Mouse (Mus musculus) midbrain, embryonic 16.5 days (tissue): ENCODE data around the gene Cnppd1. TPM values are rescaled to one million over a fixed set of nuclear protein-coding genes. Genes with fewer than 3 reads are reported as not detected.

ENCODE experiments used
- ATAC-seq: fragments of 200-750 bp; cut with Nextera tagmentation; 2 replicates; pipeline ENCODE4 v1.8.0; 2017; ENCODE audit warnings: moderate TSS enrichment
- H3K27ac ChIP-seq: fragments of 300-500 bp; sonication (generic); 2 replicates; pipeline ENCODE4 v1.5.1; 2014; ENCODE audit warnings: mild to moderate bottlenecking, low read length, mixed read lengths
- H3K27me3 ChIP-seq: fragments of 300-500 bp; sonication (generic); 2 replicates; pipeline ENCODE4 v1.6.1; 2014; ENCODE audit warnings: low read depth, low read length, mixed read lengths; ENCODE audit not compliant: control insufficient read depth, insufficient read depth
- H3K36me3 ChIP-seq: fragments of 300-500 bp; sonication (generic); 2 replicates; pipeline ENCODE4 v1.6.1; 2014; ENCODE audit warnings: mild to moderate bottlenecking, low read length, moderate library complexity, mixed read lengths; ENCODE audit not compliant: control insufficient read depth, insufficient read depth
- H3K4me1 ChIP-seq: fragments of 300-500 bp; sonication (generic); 2 replicates; pipeline ENCODE4 v1.6.1; 2014; ENCODE audit warnings: mild to moderate bottlenecking, low read length, mixed read lengths; ENCODE audit not compliant: control insufficient read depth, insufficient read depth
- H3K4me2 ChIP-seq: fragments of 300-500 bp; sonication (generic); 2 replicates; pipeline ENCODE4 v1.6.1; 2014; ENCODE audit warnings: mild to moderate bottlenecking, low read length, mixed read lengths
- H3K4me3 ChIP-seq: fragments of 300-500 bp; sonication (generic); 2 replicates; pipeline ENCODE4 v1.5.1; 2014; ENCODE audit warnings: low read depth, mild to moderate bottlenecking, low read length, moderate library complexity, mixed read lengths
- H3K9ac ChIP-seq: fragments of 300-500 bp; sonication (generic); 2 replicates; pipeline ENCODE4 v1.6.1; 2014; ENCODE audit warnings: low read depth, low read length, mixed read lengths
- H3K9me3 ChIP-seq: fragments of 300-500 bp; sonication (generic); replicated peaks from 2 replicates; pipeline ENCODE4 v1.6.1; 2014; ENCODE audit warnings: mild to moderate bottlenecking, low read length, mixed read lengths; ENCODE audit not compliant: control insufficient read depth, poor library complexity, severe bottlenecking
- WGBS: fragments of 180-500 bp; shearing (Covaris S2); extraction: QIAGEN DNeasy Blood & Tissue Kit; methylation state at CpG from one replicate; pipeline ENCODE4 v1.1.7; 2014; 5-methylcytosine and 5-hydroxymethylcytosine counted together
- polyA plus RNA-seq: library from polyadenylated mRNA; unstranded; fragments of >200 nt; fragmentation: Nextera tagmentation; extraction: Ambion mirVana; gene quantifications from 2 replicates; pipeline ENCODE4 v1.2.1, GENCODE M21; 2015

Cnppd1 gene
- polyA plus RNA-seq, 1 experiment from 2014 or later: 54.0 TPM

DNA sequence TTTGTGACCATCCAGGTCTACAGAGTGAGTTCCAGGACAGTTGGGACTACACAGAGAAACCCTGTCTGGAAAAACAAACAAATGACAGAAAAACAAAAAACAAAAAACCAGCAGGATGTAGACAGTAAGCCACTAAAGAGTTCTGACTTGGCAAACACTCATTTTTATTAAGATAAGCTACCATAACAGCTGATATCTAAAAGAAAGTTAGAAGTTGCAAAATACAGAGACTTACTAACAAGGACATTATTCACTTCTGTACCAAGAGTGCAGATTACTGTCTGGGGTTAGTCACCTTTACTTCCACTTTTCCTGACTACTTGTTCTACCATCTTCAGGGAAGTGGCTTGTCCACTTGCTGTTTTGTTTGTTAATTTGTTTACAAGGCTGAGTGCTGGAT lies 16.5 kb upstream of the Cnppd1 start:
- Histone ChIP-seq H3K27me3 (no peaks in the 10 kb centered on the region), H3K4me2 (no peak overlapping the region), H3K4me3 (no peak overlapping the region), H3K36me3 (no peaks in the 10 kb centered on the region), H3K9me3 (no peaks in the 10 kb centered on the region), H3K27ac (no peak overlapping the region), H3K9ac (no peak overlapping the region), H3K4me1 (no peaks in the 10 kb centered on the region)
- ATAC-seq: no peak

DNA sequence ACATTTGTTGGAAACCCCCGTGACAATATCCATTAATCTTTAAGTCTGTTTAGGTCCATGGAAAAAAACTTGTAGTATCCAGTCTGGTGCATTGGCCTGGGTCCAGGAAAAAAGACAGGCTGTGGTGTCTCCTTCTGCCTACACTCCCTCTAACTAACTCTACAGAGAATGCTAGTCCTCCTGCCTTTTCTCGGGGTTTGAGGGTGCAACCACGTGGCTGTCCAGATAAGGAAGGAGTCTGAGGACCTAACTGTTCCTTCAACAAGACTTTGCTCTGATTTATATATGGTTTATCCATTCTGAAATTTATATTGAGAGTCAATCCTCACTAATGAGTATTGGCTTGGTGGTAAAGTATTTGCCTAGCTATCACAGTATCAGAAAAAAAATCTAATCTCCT lies 13.3 kb upstream of the Cnppd1 start:
- H3K4me3 ChIP-seq: no peak overlapping the region
- 68% methylated on average over 3 of the region's 3 CpGs for WGBS
- H3K36me3 ChIP-seq: no peaks in the 10 kb centered on the region
- ATAC-seq: no peak
- no peaks in the 10 kb centered on the region for H3K27me3 ChIP-seq
- H3K9ac ChIP-seq: no peak overlapping the region
- no peak overlapping the region for H3K4me2 ChIP-seq
- no peaks in the 10 kb centered on the region for H3K4me1 ChIP-seq
- H3K9me3 ChIP-seq: no peaks in the 10 kb centered on the region
- H3K27ac ChIP-seq: no peak overlapping the region

DNA sequence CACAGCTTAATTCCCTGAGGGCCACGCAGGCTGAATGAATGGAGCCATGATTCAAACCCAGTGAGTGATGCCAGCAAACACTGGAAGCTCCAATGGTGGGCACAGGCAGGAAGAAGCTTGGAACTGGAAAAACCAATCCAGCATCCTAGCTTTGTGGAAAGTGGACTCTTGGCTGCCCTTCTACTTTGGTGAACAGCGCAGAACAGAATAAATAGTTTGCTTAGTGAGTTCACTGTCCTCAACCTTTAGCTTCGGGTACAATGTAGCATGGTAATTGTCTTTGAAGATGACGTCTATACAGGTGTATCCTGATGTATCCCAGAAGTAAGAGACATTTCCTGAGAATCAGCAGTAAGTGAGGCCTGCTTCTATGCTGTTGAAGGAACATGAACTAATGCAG lies 6.2 kb upstream of the Cnppd1 start:
- no peak overlapping the region for H3K27ac ChIP-seq
- H3K9ac ChIP-seq: no peak overlapping the region
- no peaks in the 10 kb centered on the region for H3K9me3 ChIP-seq
- peaks cover 9% of the 10 kb centered on the region for H3K4me1 ChIP-seq
- no peak overlapping the region for H3K4me2 ChIP-seq
- no peak for ATAC-seq
- no peak overlapping the region for H3K4me3 ChIP-seq
- no peaks in the 10 kb centered on the region for H3K27me3 ChIP-seq
- 91% methylated on average over 4 of the region's 4 CpGs for WGBS
- peaks cover 33% of the 10 kb centered on the region for H3K36me3 ChIP-seq

DNA sequence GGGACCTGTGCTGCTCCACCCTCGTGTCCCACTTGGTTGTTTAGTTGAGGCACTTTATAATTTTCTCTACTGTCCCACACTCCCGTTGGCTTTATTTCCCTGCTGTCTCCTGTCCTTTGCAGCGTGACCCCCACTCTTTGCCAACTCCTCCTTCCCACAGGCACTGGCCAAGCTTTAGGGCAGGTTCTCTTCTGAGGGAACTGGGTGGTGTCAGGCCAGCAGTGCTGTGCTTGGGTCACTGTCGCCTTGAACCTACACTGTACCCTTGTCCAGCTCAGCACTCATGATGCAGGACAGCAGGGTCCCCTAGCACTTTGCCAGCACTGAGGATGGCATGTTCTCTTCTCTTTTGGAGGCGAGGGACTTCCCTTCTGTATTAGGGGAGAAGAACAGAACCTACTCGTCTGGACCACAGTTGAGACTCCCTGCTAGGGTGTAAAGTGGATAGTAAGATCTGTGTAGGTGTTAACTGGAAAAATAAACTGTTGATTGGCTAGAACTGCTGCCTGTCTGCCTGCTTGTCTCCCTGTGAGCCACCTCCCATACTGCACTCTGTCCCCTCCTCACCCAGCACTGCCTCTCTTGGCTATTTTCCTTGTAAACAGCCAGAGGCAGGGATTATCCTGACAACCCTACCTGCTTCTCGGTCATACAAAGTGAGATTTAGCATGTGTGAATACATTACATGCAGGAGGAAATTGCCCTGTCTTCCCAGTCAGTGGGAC lies 5.1 kb upstream of the Cnppd1 start:
- Histone ChIP-seq H3K27ac (no peak overlapping the region), H3K36me3 (peaks cover 33% of the 10 kb centered on the region), H3K4me3 (no peak overlapping the region), H3K4me2 (no peak overlapping the region), H3K4me1 (peaks cover 11% of the 10 kb centered on the region), H3K9me3 (no peaks in the 10 kb centered on the region), H3K27me3 (no peaks in the 10 kb centered on the region), H3K9ac (no peak overlapping the region)
- 86% methylated on average over 7 of the region's 7 CpGs for whole genome bisulfite sequencing
- ATAC-seq: no peak

DNA sequence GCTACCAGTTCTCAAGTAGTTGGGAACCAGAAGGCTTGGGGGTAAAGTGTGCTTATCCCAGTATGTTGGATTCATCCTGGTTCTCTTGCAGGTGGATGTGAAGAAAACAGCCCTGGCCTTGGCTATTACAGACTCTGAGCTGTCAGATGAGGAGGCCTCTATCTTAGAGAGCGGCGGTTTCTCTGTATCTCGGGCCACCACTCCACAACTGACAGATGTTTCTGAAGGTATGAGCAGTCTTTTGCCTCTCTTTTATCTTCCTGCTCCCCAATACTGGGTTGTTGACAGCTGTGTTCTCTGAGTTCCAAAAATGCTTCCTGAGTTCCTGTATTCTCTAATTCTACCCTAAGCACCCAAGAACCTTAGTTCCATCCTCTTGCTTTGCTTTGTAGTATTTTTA lies 3.1 kb upstream of the Cnppd1 start:
- Histone ChIP-seq H3K9me3 (no peaks in the 10 kb centered on the region), H3K4me3 (no peak overlapping the region), H3K4me1 (peaks cover 17% of the 10 kb centered on the region), H3K9ac (no peak overlapping the region), H3K27me3 (no peaks in the 10 kb centered on the region), H3K4me2 (no peak overlapping the region), H3K36me3 (peaks cover 33% of the 10 kb centered on the region), H3K27ac (no peak overlapping the region)
- ATAC-seq: no peak
- WGBS: 97% methylated on average over 3 of the region's 3 CpGs

DNA sequence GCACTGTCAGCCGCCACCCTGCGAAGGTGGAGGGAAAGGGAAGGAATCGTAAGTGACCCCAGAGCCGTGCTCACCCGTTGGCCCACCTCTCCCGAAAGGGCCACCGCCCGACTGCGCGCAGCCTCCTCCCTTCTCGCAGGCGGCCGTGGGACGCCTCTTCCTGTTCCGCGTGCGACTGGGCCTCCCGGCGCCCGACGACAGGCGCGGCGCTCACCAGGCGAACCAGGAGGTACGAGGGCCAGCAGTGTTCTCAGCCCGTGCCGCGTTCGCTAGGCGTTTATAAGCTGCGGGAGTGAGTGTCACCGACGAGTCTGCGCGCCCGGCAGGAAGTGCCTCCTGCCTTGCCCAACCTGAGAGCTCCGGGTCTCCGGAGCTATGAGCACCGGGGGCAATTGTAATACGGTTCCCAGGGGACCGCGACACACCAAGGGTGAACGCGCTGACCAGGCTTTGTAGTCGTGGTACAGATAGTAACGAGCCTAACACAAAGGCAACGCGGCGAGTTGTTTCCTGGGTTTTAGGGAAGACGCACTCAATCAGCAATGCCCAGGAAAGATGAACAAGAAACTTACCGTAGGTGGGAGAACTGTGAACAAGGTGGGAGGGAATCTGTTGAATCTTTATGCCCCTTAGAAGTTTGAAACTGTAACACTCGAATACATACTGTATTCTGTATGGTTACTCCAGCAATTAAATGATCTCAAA lies 873 bp downstream of the Cnppd1 start:
- Histone ChIP-seq H3K27ac (peak overlapping the region; percentile 99), H3K9ac (peak overlapping the region; percentile 99), H3K4me2 (peak overlapping the region; percentile 97), H3K4me1 (peaks cover 24% of the 10 kb centered on the region), H3K4me3 (peak overlapping the region; percentile 99), H3K36me3 (peaks cover 38% of the 10 kb centered on the region), H3K27me3 (no peaks in the 10 kb centered on the region), H3K9me3 (no peaks in the 10 kb centered on the region)
- 0 out of 2 replicates have a peak, but pooled peaks have one; percentile 18 for ATAC-seq
- under 1% methylated on average over 53 of the region's 53 CpGs for WGBS

DNA sequence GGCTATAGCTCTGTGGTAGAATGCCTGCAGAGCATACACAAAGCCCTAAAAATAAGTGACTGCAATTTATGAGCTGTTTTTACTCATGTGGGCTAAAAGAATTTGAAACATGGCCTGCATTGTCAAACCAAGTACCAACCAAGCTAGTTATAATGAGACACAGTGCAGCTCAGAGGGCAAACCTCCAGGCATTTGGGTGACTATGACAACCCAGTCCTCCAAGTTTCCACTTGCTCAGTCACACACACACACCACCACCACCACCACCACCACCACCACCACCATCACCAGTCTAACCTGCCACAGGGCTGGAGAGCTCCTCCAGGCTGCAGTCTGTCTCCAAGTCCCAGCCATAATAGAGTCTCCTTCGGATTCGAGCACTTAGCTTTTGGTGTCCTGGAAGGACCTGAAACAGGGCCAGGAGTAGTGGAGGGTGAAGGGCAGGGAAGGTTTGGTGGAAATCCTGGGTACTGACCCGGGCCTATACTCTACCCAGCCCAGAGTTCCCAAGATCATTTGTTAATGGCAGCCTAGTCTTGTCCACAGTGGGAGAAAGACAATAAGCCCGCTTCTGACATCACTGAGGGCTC lies 1.8 kb downstream of the Cnppd1 start:
- WGBS: 66% methylated on average over 4 of the region's 4 CpGs
- peak overlapping the region; percentile 99 for H3K4me3 ChIP-seq

DNA sequence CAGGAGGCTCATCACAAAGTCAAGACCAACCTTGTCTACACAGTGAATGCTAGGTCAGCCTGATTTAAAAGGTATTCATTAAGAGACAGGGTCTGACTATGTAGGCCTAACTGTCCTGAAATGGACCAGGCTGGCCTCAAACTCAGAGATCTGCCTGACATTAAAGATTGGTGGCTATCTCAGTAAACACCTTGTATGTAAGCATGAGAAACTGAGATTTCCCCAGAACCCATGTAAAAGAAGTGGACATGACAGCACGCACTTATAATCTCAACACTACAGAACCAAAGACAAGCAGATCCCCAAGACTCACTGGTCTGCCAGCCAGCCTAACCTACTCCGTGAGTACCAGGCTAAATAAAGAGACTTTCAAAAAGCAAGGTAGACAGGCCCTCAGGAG lies 4.1 kb downstream of the Cnppd1 start:
- no peak overlapping the region for H3K4me3 ChIP-seq
- WGBS: 85% methylated on average over 2 of the region's 2 CpGs
- no peak for ATAC-seq

More for the DNA sequence above, 1.8 kb downstream of the Cnppd1 start:
- H3K9ac ChIP-seq: peak overlapping the region; percentile 99
- H3K4me1 ChIP-seq: peaks cover 24% of the 10 kb centered on the region
- no peaks in the 10 kb centered on the region for H3K27me3 ChIP-seq
- no peak for ATAC-seq
- no peaks in the 10 kb centered on the region for H3K9me3 ChIP-seq
- no peak overlapping the region for H3K27ac ChIP-seq
- peak overlapping the region; percentile 97 for H3K4me2 ChIP-seq
- H3K36me3 ChIP-seq: peaks cover 36% of the 10 kb centered on the region

DNA sequence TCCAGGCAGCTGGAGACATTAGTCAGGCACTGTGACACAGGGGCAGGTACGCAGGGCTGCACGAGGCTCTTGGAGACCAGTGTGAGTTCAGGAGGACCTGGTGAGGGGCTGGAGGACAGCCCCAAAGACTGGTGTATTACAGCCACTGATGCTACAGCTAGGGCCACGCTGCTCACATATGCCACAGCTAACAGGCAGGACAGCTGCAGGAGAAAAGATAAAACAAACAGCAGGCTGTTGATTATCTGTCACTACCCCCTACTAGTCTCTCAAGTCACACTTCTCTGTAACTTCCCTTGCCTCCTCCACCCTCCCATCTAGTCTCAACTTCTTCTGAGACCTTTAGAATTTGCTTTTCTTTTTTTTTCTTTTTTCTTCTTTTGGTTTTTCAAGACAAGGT lies 5.8 kb downstream of the Cnppd1 start:
- H3K36me3 ChIP-seq: peaks cover 26% of the 10 kb centered on the region
- no peak for ATAC-seq
- 80% methylated on average over 3 of the region's 3 CpGs for WGBS

More for the DNA sequence above, 4.1 kb downstream of the Cnppd1 start:
- Histone ChIP-seq H3K9me3 (no peaks in the 10 kb centered on the region), H3K4me2 (no peak overlapping the region), H3K27me3 (no peaks in the 10 kb centered on the region), H3K9ac (no peak overlapping the region), H3K36me3 (peaks cover 26% of the 10 kb centered on the region), H3K4me1 (peaks cover 13% of the 10 kb centered on the region), H3K27ac (no peak overlapping the region)

More for the DNA sequence above, 5.8 kb downstream of the Cnppd1 start:
- H3K4me2 ChIP-seq: no peak overlapping the region
- H3K9me3 ChIP-seq: no peaks in the 10 kb centered on the region
- H3K4me1 ChIP-seq: peaks cover 13% of the 10 kb centered on the region
- no peak overlapping the region for H3K9ac ChIP-seq
- no peak overlapping the region for H3K27ac ChIP-seq
- H3K4me3 ChIP-seq: no peak overlapping the region
- H3K27me3 ChIP-seq: no peaks in the 10 kb centered on the region
